Mouse (Mus musculus) heart, postnatal 14 days (tissue): Measurements from ENCODE around the gene Corin. TPM values are rescaled to one million over a fixed set of nuclear protein-coding genes. Genes with fewer than 3 reads are reported as not detected.

Experiments
- DNase-seq, 2 experiments: peaks; one replicate each; pipeline ENCODE4 v3.0.0; 2021 to 2022
- intact Hi-C: fragments of 180-260 bp; cut with DNase I; formaldehyde crosslinking; loops from one replicate; pipeline ENCODE4 v1.15.1; 2025
- long read RNA-seq, 2 experiments: library from polyadenylated mRNA; stranded (forward); transcript quantifications; one replicate each; pipeline ENCODE4 v2.0.0; 2021
- total RNA-seq, 2 experiments: library from RNA; stranded (reverse); gene quantifications; 2 replicates each; pipeline ENCODE4 v1.2.3; 2021

The Corin gene
- 100 to 1,000 TPM in 1 of 2 experiments, 10 to 100 TPM in 1; 99.7 to 132 TPM for total RNA-seq
- long read RNA-seq, experiment 1, full-length matches to known transcripts, result 25 of 70 reads
- long read RNA-seq, experiment 1, partial matches to known transcripts, result 18 of 70 reads
- long read RNA-seq, experiment 1, other reads (novel, unspliced or antisense), result 27 of 70 reads
- long read RNA-seq, experiment 2, full-length matches to known transcripts, result 38 of 94 reads
- long read RNA-seq, experiment 2, partial matches to known transcripts, result 18 of 94 reads
- long read RNA-seq, experiment 2, other reads (novel, unspliced or antisense), result 38 of 94 reads

DNA sequence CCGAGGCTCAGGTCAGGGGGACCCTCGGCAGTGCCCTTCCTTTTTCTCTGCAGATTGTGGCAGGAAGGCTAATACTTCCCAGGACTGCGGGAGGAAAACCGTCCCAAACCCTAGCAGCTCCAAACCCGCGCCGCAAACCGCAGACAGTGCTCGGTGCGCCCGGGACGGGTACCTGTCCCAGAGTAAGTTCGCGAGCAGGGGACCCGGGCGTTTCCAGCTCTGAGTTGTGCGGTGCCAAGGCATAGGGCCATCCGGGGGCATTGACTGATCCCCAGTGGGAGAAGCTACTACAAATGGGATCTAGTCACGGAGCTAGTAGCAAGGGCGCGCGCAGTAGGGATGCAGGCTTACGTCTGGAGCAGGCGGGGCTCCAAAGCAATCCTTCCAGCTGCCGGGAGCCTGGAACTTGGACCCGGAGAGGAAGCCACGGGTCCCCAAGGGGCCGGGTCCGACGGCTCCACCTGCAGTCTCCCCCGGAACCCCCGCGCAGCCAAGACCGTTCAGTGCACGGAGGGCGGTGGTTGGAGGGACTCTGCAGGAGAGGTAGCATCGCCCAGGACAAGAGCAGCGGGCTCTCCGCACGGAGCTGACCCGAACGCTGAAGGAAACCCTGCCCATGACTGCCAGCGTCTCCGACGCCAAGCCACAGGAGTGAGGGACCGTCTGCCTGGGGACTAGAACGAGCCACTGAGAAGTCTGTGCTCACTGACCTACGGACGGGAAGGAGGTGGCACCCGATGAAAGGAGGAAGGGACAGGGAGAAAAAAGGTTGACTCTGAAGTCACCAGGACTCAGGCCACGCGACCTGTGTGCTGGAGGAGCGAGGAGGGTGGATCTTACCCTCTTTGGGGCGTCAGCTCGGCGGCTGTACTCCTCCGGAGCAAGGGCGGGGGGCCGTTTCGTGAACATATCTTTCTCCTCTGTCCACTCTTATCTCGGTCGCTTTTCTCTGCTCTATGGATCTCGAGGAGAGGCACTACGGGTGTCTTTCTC lies at the start of gene Corin:
Corin (minus strand) TSS at position 943 of the 993 bp plus-strand sequence.
- DNase-seq, result peak; percentile 15 to 33
- intact Hi-C loops, result loop anchor here (2.0 to 5.0 kb wide), 3 partner anchors 57 to 153 kb away; no protein-coding TSS in a partner anchor

DNA sequence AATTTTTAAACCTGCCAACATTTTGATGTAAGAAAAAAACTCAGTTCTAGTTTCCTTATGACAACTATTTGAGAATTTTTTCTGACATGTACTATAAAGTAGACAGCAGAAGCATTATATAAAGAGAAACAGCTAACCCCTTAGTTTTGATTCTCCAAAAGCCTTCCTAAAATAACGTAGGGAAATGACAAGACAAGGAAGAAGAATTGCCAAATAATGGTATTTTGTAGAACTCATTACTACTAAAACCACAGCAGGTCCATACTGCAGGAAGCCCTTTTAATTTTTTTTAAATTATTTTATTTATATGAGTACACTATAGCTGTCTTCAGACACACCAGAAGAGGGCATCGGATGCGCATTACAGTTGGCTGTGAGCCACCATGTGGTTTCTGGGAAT lies 46.9 kb upstream of the Corin start:
- intact Hi-C loops, result no loop called here

DNA sequence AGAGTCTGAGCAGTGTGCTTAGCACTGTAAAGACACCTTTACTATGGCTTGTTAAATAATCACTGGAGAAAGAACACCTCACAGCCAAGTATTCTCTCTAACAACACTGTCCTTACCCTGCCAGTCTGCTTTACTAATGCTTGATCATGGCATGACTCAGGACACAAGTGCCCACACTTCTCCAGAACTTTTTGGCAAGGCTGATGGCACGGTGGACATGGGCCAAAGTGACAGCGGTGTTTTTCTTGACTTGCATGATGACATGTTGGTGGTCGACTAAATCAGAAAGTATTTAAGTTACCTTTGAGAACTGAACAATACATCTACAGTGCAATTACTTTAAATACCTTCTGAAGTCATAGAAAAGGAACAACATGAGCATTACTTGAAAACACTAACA lies 24.6 kb upstream of the Corin start:
- DNase-seq, result no peak

More for the DNA sequence above, 46.9 kb upstream of the Corin start:
- DNase-seq, result no peak

DNA sequence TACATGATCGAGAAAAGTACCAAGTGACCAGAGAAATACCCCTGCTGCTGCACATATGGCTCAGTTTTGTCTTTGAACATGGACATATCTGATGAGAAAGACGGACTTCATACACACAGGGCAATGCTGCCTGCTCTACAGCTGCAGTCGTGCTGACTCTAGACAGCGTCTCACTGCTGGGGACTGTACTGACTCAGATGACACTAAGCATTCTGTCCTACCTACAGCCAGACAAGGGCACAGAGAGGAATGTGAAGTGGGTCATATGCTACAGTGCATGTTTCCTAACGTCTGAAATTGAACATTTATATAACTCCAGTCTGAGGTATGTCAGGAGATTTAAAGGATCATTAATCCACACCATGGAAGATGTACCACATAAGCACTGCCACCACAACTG lies 9.5 kb upstream of the Corin start:
- DNase-seq, result no peak
- intact Hi-C loops, result no loop called here

More for the DNA sequence above, 24.6 kb upstream of the Corin start:
- intact Hi-C loops, result no loop called here

DNA sequence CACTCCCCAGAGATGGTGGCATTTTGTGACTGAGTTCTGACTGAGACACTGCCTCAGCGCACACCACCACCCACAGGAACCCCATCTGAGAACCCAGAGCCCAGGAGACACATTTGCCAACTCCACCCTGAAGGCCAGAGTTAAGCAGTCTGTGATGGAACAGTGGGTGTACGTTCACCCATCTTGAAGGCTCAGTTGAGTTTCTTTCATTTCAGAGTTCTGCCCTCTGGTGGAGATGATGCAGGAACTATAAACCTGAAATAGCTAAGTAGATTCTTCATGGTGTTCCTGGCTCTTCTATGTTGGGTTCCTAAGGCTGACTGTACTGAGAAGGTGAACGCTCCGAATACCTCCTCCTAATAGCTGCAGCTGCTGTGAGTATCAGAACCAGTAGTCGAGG lies 1.5 kb upstream of the Corin start:
- peak in 1 of 2 experiments; percentile 26 for DNase-seq
- intact Hi-C loops, result loop anchor here (2.0 kb wide), 1 partner anchor 155 kb away; no protein-coding TSS in a partner anchor

DNA sequence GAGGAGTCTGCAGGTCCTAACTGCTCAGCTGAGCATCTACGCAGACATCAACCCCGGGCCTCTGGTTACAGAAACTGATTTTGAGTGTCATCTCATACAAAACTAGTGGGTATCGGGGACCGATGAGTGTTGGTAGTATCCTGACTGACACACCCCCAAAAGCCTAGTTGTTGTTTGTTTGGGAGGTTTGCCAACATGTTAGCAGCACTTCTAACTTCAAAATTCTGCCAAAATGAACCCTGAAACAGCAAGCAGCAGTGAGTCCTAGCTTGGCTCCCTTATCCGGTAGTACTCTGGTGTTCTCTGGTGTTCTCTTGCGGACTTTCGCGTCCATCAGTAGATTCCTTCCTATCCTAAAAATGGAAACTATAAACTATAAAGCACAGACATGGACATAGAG lies 1.5 kb downstream of the Corin start:
- DNase-seq, result no peak

DNA sequence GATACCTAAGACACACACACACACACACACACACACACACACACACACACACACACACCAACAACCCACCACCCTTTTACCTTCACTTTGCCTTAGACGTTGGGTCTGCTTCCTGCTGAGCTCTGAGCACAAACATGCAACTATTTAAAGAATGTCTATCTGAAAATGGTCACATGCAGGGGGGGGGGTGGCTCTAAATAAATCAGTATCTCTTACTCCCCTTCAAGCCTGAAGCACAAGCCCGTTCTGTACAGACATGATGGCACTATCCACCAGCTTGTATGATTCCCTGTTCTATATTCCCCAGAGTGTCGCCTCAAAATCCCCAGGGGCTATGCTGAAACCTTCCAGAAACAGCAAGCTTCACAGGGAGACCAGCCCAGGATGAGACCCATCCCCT lies 2.5 kb downstream of the Corin start:
- intact Hi-C loops, result loop anchor here (5.0 kb wide), 2 partner anchors 54 to 89 kb away; no protein-coding TSS in a partner anchor
- no peak for DNase-seq

More for the DNA sequence above, 1.5 kb downstream of the Corin start:
- intact Hi-C loops, result loop anchor here (5.0 kb wide), 2 partner anchors 55 to 90 kb away; no protein-coding TSS in a partner anchor

DNA sequence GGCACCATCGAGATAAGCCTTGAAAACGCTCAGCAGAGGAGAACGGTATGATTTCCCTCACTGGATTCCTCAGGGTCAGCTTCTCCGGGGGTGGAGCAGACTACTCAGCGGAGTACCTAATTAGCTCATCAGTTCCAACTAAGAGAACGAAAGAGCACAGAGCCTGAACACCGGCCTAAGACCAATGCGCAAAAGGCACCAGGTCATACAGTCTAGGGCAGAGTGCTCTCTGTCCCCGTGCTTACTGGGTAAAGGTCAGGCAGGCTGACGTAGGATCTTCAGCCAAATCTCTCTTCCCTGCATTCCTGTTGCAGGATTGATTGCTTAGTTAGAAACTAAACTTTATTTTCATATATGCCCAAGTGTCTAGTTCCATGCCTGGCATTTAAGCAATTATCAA lies 6.0 kb downstream of the Corin start:
- no peak for DNase-seq
- intact Hi-C loops, result no loop called here

DNA sequence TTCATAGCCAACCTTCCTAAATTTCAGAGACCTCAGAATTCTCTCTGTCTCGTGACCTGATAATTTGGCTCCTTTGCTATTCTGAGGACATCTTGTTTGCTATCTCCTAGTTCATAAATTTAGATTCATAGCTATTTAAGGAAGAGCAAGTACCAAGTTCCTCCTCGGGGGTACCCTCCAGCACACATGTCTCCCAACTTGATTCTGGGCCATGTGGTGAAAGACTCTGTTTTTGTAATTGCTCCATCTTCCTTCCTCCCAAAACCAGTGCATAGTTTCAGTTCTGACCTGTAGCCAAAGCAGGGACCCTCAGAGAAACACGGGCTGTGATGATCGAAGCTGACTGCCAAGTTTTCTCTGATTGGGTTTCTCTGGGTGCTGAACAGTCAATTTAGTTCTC lies 7.5 kb downstream of the Corin start:
- DNase-seq, result no peak
- intact Hi-C loops, result no loop called here

DNA sequence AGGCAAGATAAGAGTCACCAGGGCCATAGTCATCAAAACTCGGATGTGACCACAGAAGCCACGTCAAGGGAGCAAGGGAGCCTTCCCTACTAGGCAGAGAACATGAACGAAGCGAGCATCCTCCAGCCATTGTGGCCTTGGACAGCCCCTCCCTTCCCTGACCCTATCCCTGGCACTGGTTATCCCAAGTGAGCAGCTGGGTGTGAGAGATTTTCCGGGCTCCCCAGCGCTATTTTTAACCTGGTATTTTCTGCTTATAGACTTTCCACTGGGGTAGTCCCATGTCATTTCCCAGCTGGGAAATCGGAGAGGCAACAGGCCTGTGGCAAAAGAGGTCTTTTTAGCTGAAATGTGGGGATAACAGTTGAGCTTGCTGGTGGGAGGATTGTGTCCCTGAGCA lies 10.4 kb downstream of the Corin start:
- intact Hi-C loops, result no loop called here
- peak in 1 of 2 experiments; percentile 31 for DNase-seq

DNA sequence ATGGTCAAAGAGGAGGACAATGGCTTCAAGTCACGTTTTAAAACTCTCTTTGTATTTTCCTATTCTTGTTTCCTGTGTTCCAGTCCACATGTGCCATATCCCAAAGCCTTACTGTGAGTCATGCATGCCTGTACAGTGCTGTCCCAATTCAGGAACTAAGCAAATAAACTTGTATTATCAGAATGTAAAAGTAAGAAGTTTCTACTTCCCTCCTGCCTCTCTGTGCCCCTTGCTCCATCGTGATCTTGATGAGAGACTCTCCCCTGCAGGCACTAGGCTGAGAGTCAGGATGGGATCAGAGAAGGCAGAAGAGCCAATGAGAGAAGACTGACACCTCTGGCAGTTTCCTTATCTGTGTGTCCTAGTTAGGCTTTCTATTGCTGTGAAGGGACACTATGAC lies 13.0 kb downstream of the Corin start:
- intact Hi-C loops, result no loop called here
- DNase-seq, result no peak

DNA sequence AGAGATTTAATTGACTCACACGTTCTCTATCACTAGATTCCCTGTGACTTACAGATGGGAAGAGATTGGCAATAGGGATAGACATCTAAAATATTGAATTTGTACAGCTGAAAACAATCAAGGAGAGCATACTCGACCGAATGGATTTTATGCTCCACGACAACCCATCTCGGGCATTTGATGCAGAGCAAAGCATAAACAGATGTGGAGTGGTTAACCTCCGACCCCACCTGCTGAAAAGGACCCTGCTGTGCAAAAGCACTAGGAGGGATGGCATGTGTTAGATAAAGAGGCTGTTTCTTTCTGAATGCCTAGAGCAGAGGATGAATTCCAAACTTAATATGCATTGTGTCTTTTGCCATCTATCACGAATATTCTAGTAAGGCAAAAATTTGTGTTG lies 23.8 kb downstream of the Corin start:
- intact Hi-C loops, result no loop called here

DNA sequence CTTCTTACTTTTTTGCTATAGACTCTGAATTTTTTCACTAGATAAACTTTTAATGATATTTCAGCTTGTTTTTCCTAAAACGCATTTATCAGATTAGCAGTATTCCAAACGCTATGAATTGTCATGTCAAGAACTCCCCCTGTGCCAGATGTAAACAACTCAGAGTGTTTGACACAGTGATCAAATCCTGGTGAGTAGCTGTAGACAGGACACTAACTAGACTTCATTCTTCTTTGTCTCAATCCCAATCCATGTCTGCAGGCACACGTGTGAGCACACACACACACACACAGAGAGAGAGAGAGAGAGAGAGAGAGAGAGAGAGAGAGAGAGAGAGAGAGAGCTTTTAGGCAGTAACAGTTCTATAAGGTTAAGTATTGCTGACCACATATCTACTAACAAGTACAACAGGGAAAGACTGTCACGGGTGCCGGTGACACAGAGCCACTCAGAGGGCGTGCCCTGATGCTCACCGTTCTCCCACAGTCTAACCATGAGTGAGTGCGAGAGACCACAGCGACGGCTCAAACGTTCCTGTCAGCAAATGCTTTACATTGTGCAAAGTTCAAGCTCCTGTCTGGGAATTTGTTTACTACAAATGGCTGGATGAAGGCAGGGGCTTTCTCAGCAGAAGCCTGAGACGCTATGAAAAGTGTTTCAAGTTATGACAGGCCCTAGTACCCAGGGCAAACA lies 31.8 kb downstream of the Corin start:
- intact Hi-C loops, result no loop called here
- DNase-seq, result no peak

More for the DNA sequence above, 23.8 kb downstream of the Corin start:
- no peak for DNase-seq

DNA sequence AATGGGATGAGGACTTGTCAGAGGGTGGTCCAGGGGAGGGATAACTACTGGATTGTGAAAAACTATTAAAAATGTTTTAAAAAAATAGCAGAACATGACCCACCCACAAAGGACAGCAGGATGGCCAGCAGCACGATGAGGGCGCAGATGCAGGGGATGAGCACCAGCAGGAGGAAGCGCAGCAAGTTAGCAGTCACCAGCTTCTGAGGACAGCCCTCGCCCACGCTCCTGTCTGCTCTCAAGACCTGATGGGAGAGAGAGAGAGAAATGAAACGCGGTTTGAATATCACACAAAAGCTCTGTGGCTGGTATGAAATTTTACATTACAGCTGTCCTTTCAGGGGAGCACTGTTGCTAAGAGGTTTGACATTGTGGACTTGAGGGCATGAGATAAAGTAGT lies 32.5 kb downstream of the Corin start:
- no peak for DNase-seq
- intact Hi-C loops, result no loop called here

DNA sequence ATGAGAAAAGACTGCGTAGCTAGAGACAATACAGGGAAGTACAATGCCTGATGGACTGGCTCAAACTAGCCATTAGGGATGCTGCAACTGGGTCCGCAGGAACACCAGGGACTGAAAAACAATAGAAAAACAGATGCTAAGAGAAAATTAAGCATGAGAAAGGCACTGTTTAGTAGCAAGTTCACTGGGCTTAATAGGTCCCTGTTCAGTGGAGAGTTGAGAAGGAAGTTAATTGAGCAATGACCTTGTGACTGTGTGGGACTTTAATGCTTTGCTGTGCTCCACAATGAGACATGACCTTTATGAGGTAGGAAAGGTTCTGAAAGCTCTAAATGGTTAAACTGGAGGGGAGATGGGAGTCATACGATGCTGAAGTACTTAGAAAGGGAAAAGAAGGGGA lies 39.3 kb downstream of the Corin start:
- no peak for DNase-seq
- intact Hi-C loops, result no loop called here

DNA sequence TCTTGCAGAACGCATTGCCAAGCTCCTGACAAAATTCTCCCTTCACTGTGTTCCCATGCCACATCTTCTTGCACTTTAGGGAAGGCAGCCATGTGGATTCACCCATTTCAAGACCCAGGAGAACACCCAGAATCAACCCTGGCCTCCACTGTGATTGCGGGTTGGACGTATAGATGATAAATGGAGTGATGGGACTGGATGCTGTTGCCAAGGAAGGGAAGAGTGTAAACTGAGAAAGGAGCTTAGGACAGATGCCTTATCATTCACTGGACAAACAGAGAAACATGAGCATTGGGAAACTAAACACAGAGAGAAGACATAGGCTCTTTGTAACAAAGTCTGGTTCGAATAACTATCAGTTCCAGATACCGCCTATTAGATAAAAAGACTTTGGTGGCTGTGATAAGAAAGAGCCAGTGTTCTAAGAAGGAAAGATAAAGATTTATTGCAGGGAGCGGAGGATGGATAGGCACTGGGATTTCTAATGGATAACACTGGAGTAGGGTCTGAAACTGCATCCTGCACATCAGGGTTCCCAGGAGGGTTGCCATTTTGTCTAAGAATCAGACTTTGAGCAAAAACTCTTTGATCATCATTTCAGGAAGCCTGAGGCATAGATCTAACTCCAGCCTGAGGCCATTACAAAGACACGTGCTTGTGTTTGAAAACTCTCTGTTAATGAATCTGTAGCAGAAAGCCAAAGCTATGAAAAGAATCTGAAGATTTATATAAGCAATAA lies 44.7 kb downstream of the Corin start:
- no peak for DNase-seq
- intact Hi-C loops, result no loop called here

DNA sequence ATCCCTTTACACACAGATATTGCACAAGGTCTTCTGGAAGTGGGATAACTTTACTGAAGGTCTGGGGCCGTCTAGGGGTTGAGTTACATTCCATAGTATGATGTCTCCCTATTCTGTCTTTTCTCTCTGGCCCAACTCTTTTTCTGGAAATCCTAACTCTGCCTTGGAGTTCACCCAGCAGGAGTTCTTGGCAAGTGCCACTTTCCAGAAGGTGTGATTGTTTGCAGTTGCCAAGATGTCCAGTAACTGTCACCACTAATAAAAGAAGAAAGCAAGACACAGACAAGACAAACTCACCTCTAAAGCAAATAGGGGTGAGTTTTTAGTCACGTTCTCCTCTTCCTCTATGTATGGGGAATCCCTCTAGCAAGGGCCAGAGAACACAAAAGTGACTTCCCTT lies 50.6 kb downstream of the Corin start:
- peak; percentile 23 to 42 for DNase-seq
- intact Hi-C loops, result no loop called here

DNA sequence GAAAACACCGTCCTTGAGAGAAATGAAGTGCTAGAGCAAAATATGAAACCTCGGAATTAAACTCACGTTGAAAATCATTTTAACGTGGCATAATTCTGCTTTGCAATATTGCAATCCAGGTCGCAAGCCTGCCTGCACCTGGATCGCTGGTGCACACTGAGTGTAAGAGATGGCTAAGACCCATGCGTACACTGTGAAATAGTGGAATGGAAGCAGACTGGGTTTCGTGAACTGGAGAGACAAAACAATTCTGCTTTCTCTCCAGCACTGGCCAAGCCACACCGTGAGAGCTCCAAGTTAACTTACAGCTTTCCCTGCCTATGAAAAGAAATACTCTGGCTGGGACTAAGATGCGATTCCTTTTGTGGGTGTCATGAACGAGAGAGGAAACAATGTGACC lies 51.1 kb downstream of the Corin start:
- DNase-seq, result no peak
- intact Hi-C loops, result no loop called here

DNA sequence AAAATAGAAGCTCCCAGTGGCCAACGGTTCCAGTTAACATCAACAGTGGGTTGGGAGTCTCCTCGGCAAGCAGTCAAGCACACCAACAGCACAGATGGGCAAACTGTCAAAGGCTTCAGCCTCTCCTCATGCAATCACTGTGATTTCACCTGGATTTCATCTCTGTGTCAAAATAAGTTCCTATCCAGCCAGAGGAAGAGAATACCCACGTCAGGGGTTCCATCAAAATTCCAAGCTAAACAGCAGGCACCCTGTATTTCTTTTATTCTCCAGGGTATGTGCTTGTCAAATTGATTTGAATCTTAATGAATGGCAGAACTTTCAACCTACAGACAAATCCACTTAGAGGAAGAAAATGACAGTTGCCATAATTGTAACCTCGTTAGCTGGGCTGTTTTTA lies 51.5 kb downstream of the Corin start:
- no peak for DNase-seq
- intact Hi-C loops, result no loop called here

DNA sequence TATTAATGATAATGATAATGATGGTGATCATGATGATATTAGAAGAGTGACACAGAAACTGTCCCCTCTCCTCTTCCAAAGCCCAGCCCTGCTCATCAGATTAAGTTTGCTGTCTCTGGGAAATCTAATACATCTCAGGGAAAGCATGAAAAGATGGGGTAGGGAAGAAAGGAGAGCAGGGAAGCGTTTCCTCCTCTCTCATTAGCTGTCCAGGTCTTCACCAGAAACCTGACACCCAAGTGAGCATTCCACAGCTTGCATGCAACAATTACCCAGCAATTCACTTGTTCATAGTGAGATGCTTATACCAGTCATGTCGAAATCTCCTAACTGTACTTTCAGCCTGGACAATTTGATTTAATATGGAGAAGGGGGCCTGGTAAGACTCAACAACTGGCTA lies 55.4 kb downstream of the Corin start:
- intact Hi-C loops, result loop anchor here (5.0 kb wide), 1 partner anchor 53 kb away; the partner anchor contains the start of gene Corin
- DNase-seq, result no peak
